26 mouse cellular contexts compared by ENCODE assay signal in genomic region chr7:64006935-64007334, GRCm38 (mm10).
DNase-seq lines count a peak whose midpoint lies in the region; ATAC-seq and TF ChIP-seq lines count a peak whose summit lies in the region.
"Had no signal": no experiment of that assay in that cellular context is flagged by ENCODE, and none has a peak within 500 bp of the region (broad histone marks: within the 10 kb centered on the region; RNA-seq: fewer than 3 reads in every experiment).

No protein-coding gene starts in this region.

- 0 out of 2 replicates have a peak overlapping the region, but pooled peaks have one; percentile 0 for H3K27ac ChIP-seq in lung, postnatal 0 days (ENCODE audit: low read length)
- H3K27ac ChIP-seq: embryonic facial prominence, embryonic 12.5 days; kidney, embryonic 15.5 days; midbrain, embryonic 13.5 days had no signal

- H3K4me3 ChIP-seq in lung, postnatal 0 days (ENCODE audit: low read depth, low read length) = no peak overlapping the region
- H3K4me3 ChIP-seq: embryonic facial prominence, embryonic 12.5 days; heart, embryonic 12.5 days; kidney, embryonic 15.5 days; midbrain, embryonic 13.5 days had no signal

- no peaks in the 10 kb centered on the region for H3K27me3 ChIP-seq in lung, postnatal 0 days (replicated peaks; ENCODE audit: insufficient read depth, low read length)
- H3K27me3 ChIP-seq: embryonic facial prominence, embryonic 12.5 days; heart, embryonic 12.5 days; kidney, embryonic 15.5 days; midbrain, embryonic 13.5 days had no signal

- H3K4me1 ChIP-seq in lung, postnatal 0 days (ENCODE audit: insufficient read depth, low read depth, low read length) = no peaks in the 10 kb centered on the region
- H3K4me1 ChIP-seq: embryonic facial prominence, embryonic 12.5 days; kidney, embryonic 15.5 days; midbrain, embryonic 13.5 days had no signal

- H3K9ac ChIP-seq in lung, postnatal 0 days (replicated peaks; ENCODE audit: low read depth) = no peak overlapping the region
- H3K9ac ChIP-seq: embryonic facial prominence, embryonic 12.5 days; heart, embryonic 12.5 days; kidney, embryonic 15.5 days; midbrain, embryonic 13.5 days had no signal

- DNase-seq in heart, adult 11 months = peak; percentile 86
- DNase-seq in heart, adult 8-10 months (ENCODE audit: low spot score) = no peak
- no peak for DNase-seq in lung, postnatal 0 days (ENCODE audit: low spot score)
- no peak for DNase-seq in lung, adult 18-20 months
- peak; percentile 76 for DNase-seq in adrenal gland, adult 8-10 months
- DNase-seq in B cell, adult 2 months = no peak
- DNase-seq: cerebellum, adult 11 months; cerebellum, adult 9-11 months; embryo, embryonic 11 days; gastrocnemius, postnatal 14 days; kidney, adult 18-20 months; kidney, postnatal 25 days; liver; lung, adult 2 months; lung, postnatal 14 days; right cerebral cortex, adult 18-20 months; spleen, adult 18-20 months had no signal

- no peaks in the 10 kb centered on the region for H3K9me3 ChIP-seq in lung, postnatal 0 days (ENCODE audit: low read length)
- H3K9me3 ChIP-seq: embryonic facial prominence, embryonic 12.5 days; heart, embryonic 12.5 days; kidney, embryonic 15.5 days; midbrain, embryonic 13.5 days had no signal

- no peaks in the 10 kb centered on the region for H3K36me3 ChIP-seq in lung, postnatal 0 days (ENCODE audit: insufficient read depth, low read length)
- H3K36me3 ChIP-seq: embryonic facial prominence, embryonic 12.5 days; heart, embryonic 12.5 days; kidney, embryonic 15.5 days; midbrain, embryonic 13.5 days had no signal

- no peak for ATAC-seq in lung, postnatal 0 days
- ATAC-seq in megakaryocyte-erythroid progenitor cell, adult 5-6 weeks (replicated peaks; ENCODE audit: low FRiP score, low TSS enrichment, poor library complexity, severe bottlenecking) = 0 out of 2 replicates have a peak, but pooled peaks have one; percentile 17
- ATAC-seq: activated CD4-positive, CD25-positive, alpha-beta regulatory T cell, adult 4 months; CD4-positive, CD25-positive, alpha-beta regulatory T cell, adult 4 months; forebrain, embryonic 14.5 days; hindbrain, embryonic 16.5 days; midbrain, embryonic 13.5 days had no signal

- WGBS in lung, postnatal 0 days = 69% methylated on average over 4 of the region's 4 CpGs

- no peak for TF ChIP-seq EP300 in lung, postnatal 0 days (IDR thresholded peaks at IDR 0.05)

- H3K4me2 ChIP-seq in lung, postnatal 0 days (replicated peaks; ENCODE audit: low read depth, low read length) = no peak overlapping the region
- H3K4me2 ChIP-seq: embryonic facial prominence, embryonic 12.5 days; heart, embryonic 12.5 days; kidney, embryonic 15.5 days; midbrain, embryonic 13.5 days had no signal

- no peak for TF ChIP-seq CTCF in lung, postnatal 0 days (IDR thresholded peaks at IDR 0.05)

Comparison
In these comparisons a context has a peak if more than half of its experiments do, and no peak if none do; other contexts are left out.
1. DNase-seq: peak in heart, adult 11 months (single experiment) and adrenal gland, adult 8-10 months (single experiment); none in heart, adult 8-10 months (single experiment), lung, postnatal 0 days (single experiment), lung, adult 18-20 months (0 of 2) and B cell, adult 2 months (0 of 2).